Mouse (Mus musculus): ENCODE measurements around the gene Duoxa1.

- TF ChIP-seq GATA1 (IDR thresholded peaks at IDR 0.05; ENCODE audit: borderline replicate concordance, low read length) (no peak), FLI1 (IDR thresholded peaks at IDR 0.05; ENCODE audit: low read length) (no peak)
Measured at GRCm38 (mm10) chr2:122351931-122352329, 38.4 kb upstream of the Duoxa1 start.

Measured in megakaryocyte, embryonic 14.5 days (primary cell).